Mouse (Mus musculus): ENCODE results near the gene Cirbp. TPM values are rescaled to one million over a fixed set of nuclear protein-coding genes. Genes with fewer than 3 reads are reported as not detected.

The Cirbp gene
- total and polyA plus RNA-seq, 2 experiments from 2014 or later, result 121 to 330 TPM

GRCm38 (mm10) chr10:80175536-80176269 lies 9.9 kb downstream of the Cirbp start:
- no peak overlapping the region for H3K4me2 ChIP-seq (ENCODE audit: low read depth, low read length)
- WGBS, result 35% methylated on average over 4 of the region's 4 CpGs
- H3K9ac ChIP-seq (replicated peaks; ENCODE audit: low read depth, low read length), result no peak overlapping the region
- no peaks in the 10 kb centered on the region for H3K9me3 ChIP-seq (replicated peaks; ENCODE audit: control insufficient read depth, low read length)
- no peaks in the 10 kb centered on the region for H3K4me1 ChIP-seq (ENCODE audit: control insufficient read depth, insufficient read depth)
- DNase-seq (ENCODE audit: low spot score), result peak; percentile 51
- no peak for ATAC-seq (ENCODE audit: insufficient read depth, low read depth)
- no peak overlapping the region for H3K4me3 ChIP-seq (ENCODE audit: low read depth, low read length)
- H3K27ac ChIP-seq (ENCODE audit: low read depth), result no peak overlapping the region
- peaks cover 17% of the 10 kb centered on the region for H3K36me3 ChIP-seq (replicated peaks; ENCODE audit: control insufficient read depth, insufficient read depth, low read length)
- H3K27me3 ChIP-seq (ENCODE audit: control insufficient read depth, insufficient read depth, low read length), result 0 out of 2 replicates have a peak, but pooled peaks cover 7% of the 10 kb centered on the region
- TF ChIP-seq EP300 (IDR thresholded peaks at IDR 0.05; ENCODE audit: low read depth), result no peak
- TF ChIP-seq CTCF (IDR thresholded peaks at IDR 0.05; ENCODE audit: low read depth), result peak; percentile 62

- Histone ChIP-seq H3K27me3 (ENCODE audit: control insufficient read depth, insufficient read depth, low read length) (0 out of 2 replicates have a peak, but pooled peaks cover 7% of the 10 kb centered on the region), H3K36me3 (replicated peaks; ENCODE audit: control insufficient read depth, insufficient read depth, low read length) (peaks cover 10% of the 10 kb centered on the region), H3K4me3 (ENCODE audit: low read depth, low read length) (no peak overlapping the region), H3K27ac (ENCODE audit: low read depth) (no peak overlapping the region), H3K4me1 (ENCODE audit: control insufficient read depth, insufficient read depth) (no peaks in the 10 kb centered on the region), H3K4me2 (ENCODE audit: low read depth, low read length) (no peak overlapping the region), H3K9me3 (replicated peaks; ENCODE audit: control insufficient read depth, low read length) (no peaks in the 10 kb centered on the region), H3K9ac (replicated peaks; ENCODE audit: low read depth, low read length) (no peak overlapping the region)
- ATAC-seq (ENCODE audit: insufficient read depth, low read depth) (no peak), DNase-seq (ENCODE audit: low spot score) (no peak)
- 83% methylated on average over 5 of the region's 5 CpGs for WGBS
- TF ChIP-seq EP300 (IDR thresholded peaks at IDR 0.05; ENCODE audit: low read depth) (no peak), CTCF (IDR thresholded peaks at IDR 0.05; ENCODE audit: low read depth) (no peak)
These were observed 10.6 kb downstream of the Cirbp start for GRCm38 (mm10) chr10:80176270-80176834.

GRCm38 (mm10) chr10:80177441-80178279 lies 11.9 kb downstream of the Cirbp start:
- ATAC-seq (ENCODE audit: insufficient read depth, low read depth), result no peak
- Histone ChIP-seq H3K9me3 (replicated peaks; ENCODE audit: control insufficient read depth, low read length) (no peaks in the 10 kb centered on the region), H3K4me1 (ENCODE audit: control insufficient read depth, insufficient read depth) (no peaks in the 10 kb centered on the region)

GRCm38 (mm10) chr10:80179068-80180051 lies 13.6 kb downstream of the Cirbp start, which contains the start of gene Efna2:
TSS of gene Efna2 (plus strand) at chr10:80179482.
- DNase-seq (ENCODE audit: low spot score), result peak; percentile 43
- Histone ChIP-seq H3K4me1 (ENCODE audit: control insufficient read depth, insufficient read depth) (no peaks in the 10 kb centered on the region), H3K4me3 (ENCODE audit: low read depth, low read length) (peak within 1 kb of the TSS; percentile 64), H3K4me2 (ENCODE audit: low read depth, low read length) (peak within 1 kb of the TSS; percentile 77), H3K27me3 (ENCODE audit: control insufficient read depth, insufficient read depth, low read length) (0 out of 2 replicates have a peak, but pooled peaks cover 7% of the 10 kb centered on the region), H3K36me3 (replicated peaks; ENCODE audit: control insufficient read depth, insufficient read depth, low read length) (no peaks in the 10 kb centered on the region), H3K9ac (replicated peaks; ENCODE audit: low read depth, low read length) (peak within 1 kb of the TSS; percentile 69), H3K9me3 (replicated peaks; ENCODE audit: control insufficient read depth, low read length) (no peaks in the 10 kb centered on the region), H3K27ac (ENCODE audit: low read depth) (no peak within 1 kb of the TSS)
- peak; percentile 33 for ATAC-seq (ENCODE audit: insufficient read depth, low read depth)
- TF ChIP-seq EP300 (IDR thresholded peaks at IDR 0.05; ENCODE audit: low read depth) (no peak), CTCF (IDR thresholded peaks at IDR 0.05; ENCODE audit: low read depth) (no peak)
- 4% methylated on average over 42 of the region's 106 CpGs for WGBS

More at GRCm38 (mm10) chr10:80177441-80178279, 11.9 kb downstream of the Cirbp start:
- no peak overlapping the region for H3K4me2 ChIP-seq (ENCODE audit: low read depth, low read length)
- H3K27ac ChIP-seq (ENCODE audit: low read depth), result no peak overlapping the region
- no peak overlapping the region for H3K9ac ChIP-seq (replicated peaks; ENCODE audit: low read depth, low read length)
- no peak for TF ChIP-seq CTCF (IDR thresholded peaks at IDR 0.05; ENCODE audit: low read depth)
- no peak for TF ChIP-seq EP300 (IDR thresholded peaks at IDR 0.05; ENCODE audit: low read depth)
- H3K36me3 ChIP-seq (replicated peaks; ENCODE audit: control insufficient read depth, insufficient read depth, low read length), result no peaks in the 10 kb centered on the region
- no peak overlapping the region for H3K4me3 ChIP-seq (ENCODE audit: low read depth, low read length)
- H3K27me3 ChIP-seq (ENCODE audit: control insufficient read depth, insufficient read depth, low read length), result 0 out of 2 replicates have a peak, but pooled peaks cover 7% of the 10 kb centered on the region
- WGBS, result 58% methylated on average over 7 of the region's 7 CpGs
- no peak for DNase-seq (ENCODE audit: low spot score)

Data from heart, postnatal 0 days (tissue).